Mouse (Mus musculus) gastrocnemius, postnatal 14 days (tissue): ENCODE results near the gene Lrp3. TPM values are rescaled to one million over a fixed set of nuclear protein-coding genes. Genes with fewer than 3 reads are reported as not detected.
A peak's percentile ranks its signal among the peaks of the same experiment; 100 is the strongest.

Source experiments
- DNase-seq: peaks from one replicate; pipeline ENCODE4 v3.0.0; 2021; ENCODE audit warnings: mixed read lengths
- intact Hi-C: fragments of 180-260 bp; cut with DNase I; formaldehyde crosslinking; loops from one replicate; pipeline ENCODE4 v1.15.1; 2025; ENCODE audit warnings: low total_unique reads
- total RNA-seq, 2 experiments: library from RNA; stranded (reverse); gene quantifications; 2 replicates each; pipeline ENCODE4 v1.2.3; 2021

The Lrp3 gene
- total RNA-seq, 2 experiments from 2014 or later = 9.1 to 9.8 TPM

GRCm38 (mm10) chr7:35198981-35199754, 16.1 kb downstream of the Lrp3 start:
- DNase-seq = no peak
- intact Hi-C loops = no loop called here

GRCm38 (mm10) chr7:35197022-35197421, 18.3 kb downstream of the Lrp3 start:
- intact Hi-C loops = no loop called here
- no peak for DNase-seq

GRCm38 (mm10) chr7:35191276-35191675, 24.0 kb downstream of the Lrp3 start:
- intact Hi-C loops = no loop called here
- no peak for DNase-seq

GRCm38 (mm10) chr7:35189699-35190098, 25.6 kb downstream of the Lrp3 start:
- no peak for DNase-seq
- intact Hi-C loops = no loop called here

GRCm38 (mm10) chr7:35185889-35186569, 29.3 kb downstream of the Lrp3 start, which contains the start of gene Slc7a10:
Gene Slc7a10 (plus strand): TSS chr7:35186385.
- DNase-seq = no peak
- intact Hi-C loops = no loop called here

GRCm38 (mm10) chr7:35184833-35185724, 30.2 kb downstream of the Lrp3 start:
- DNase-seq = peak; percentile 58

GRCm38 (mm10) chr7:35176412-35177381, 38.6 kb downstream of the Lrp3 start:
- DNase-seq = no peak
- intact Hi-C loops = loop anchor here (5.0 to 10.0 kb wide), 2 partner anchors 86 to 362 kb away; partner anchors contain the start of gene Chst8

More at GRCm38 (mm10) chr7:35184833-35185724, 30.2 kb downstream of the Lrp3 start:
- intact Hi-C loops = no loop called here

GRCm38 (mm10) chr7:35175533-35175932, 39.8 kb downstream of the Lrp3 start:
- no peak for DNase-seq
- intact Hi-C loops = loop anchor here (5.0 to 10.0 kb wide), 2 partner anchors 87 to 361 kb away; partner anchors contain the start of gene Chst8

- no peak for DNase-seq
- intact Hi-C loops = loop anchor here (5.0 to 10.0 kb wide), 3 partner anchors 50 to 495 kb away; partner anchors contain the start of gene Chst8
These were observed 42.8 kb downstream of the Lrp3 start for GRCm38 (mm10) chr7:35172519-35172918.

GRCm38 (mm10) chr7:35171867-35172382, 43.4 kb downstream of the Lrp3 start:
- intact Hi-C loops = loop anchor here (2.0 to 10.0 kb wide), 4 partner anchors 50 to 495 kb away; partner anchors contain the start of gene Chst8
- DNase-seq = peak; percentile 79

GRCm38 (mm10) chr7:35169341-35169740, 46.0 kb downstream of the Lrp3 start:
- intact Hi-C loops = no loop called here
- DNase-seq = peak; percentile 86

- intact Hi-C loops = no loop called here
- no peak for DNase-seq
These were observed 47.4 kb downstream of the Lrp3 start for GRCm38 (mm10) chr7:35167925-35168324.

- intact Hi-C loops = no loop called here
- no peak for DNase-seq
These were observed 48.3 kb downstream of the Lrp3 start for GRCm38 (mm10) chr7:35166988-35167387.

GRCm38 (mm10) chr7:35164131-35164530, 51.2 kb downstream of the Lrp3 start:
- intact Hi-C loops = no loop called here
- no peak for DNase-seq

GRCm38 (mm10) chr7:35163600-35163999, 51.7 kb downstream of the Lrp3 start:
- intact Hi-C loops = no loop called here
- DNase-seq = peak; percentile 57

- no peak for DNase-seq
- intact Hi-C loops = no loop called here
These were observed 52.9 kb downstream of the Lrp3 start for GRCm38 (mm10) chr7:35162443-35162842.

- no peak for DNase-seq
- intact Hi-C loops = no loop called here
These were observed 57.8 kb downstream of the Lrp3 start for GRCm38 (mm10) chr7:35157512-35157911.
